Mouse (Mus musculus): Measurements from ENCODE around the gene Arf5. TPM values are rescaled to one million over a fixed set of nuclear protein-coding genes. Genes with fewer than 3 reads are reported as not detected.

Gene Arf5
- polyA plus RNA-seq, 1 experiment, result 598 TPM

- H3K27me3 ChIP-seq (ENCODE audit: control insufficient read depth), result no peaks in the 10 kb centered on the region
- peaks cover 7% of the 10 kb centered on the region for H3K36me3 ChIP-seq (ENCODE audit: control insufficient read depth)
- H3K9me3 ChIP-seq (ENCODE audit: control insufficient read depth, low read length), result no peaks in the 10 kb centered on the region
- peaks cover 2% of the 10 kb centered on the region; the same call in 1 of the 2 replicates for H3K4me1 ChIP-seq (ENCODE audit: control insufficient read depth)
- TF ChIP-seq TAL1 (IDR thresholded peaks at IDR 0.05; ENCODE audit: low read length) (no peak), GATA1 (IDR thresholded peaks at IDR 0.05; ENCODE audit: low read length) (no peak)
- no peak overlapping the region for H3K4me3 ChIP-seq (replicated peaks)
These were observed 13.3 kb upstream of the Arf5 start for GRCm38 (mm10) chr6:28410053-28410452.

- no peaks in the 10 kb centered on the region for H3K27me3 ChIP-seq (ENCODE audit: control insufficient read depth)
- H3K9me3 ChIP-seq (ENCODE audit: control insufficient read depth, low read length), result no peaks in the 10 kb centered on the region
- H3K4me3 ChIP-seq (replicated peaks), result no peak overlapping the region
- TF ChIP-seq TAL1 (IDR thresholded peaks at IDR 0.05; ENCODE audit: low read length) (no peak), GATA1 (IDR thresholded peaks at IDR 0.05; ENCODE audit: low read length) (no peak)
- peaks cover 18% of the 10 kb centered on the region for H3K36me3 ChIP-seq (ENCODE audit: control insufficient read depth)
- H3K4me1 ChIP-seq (ENCODE audit: control insufficient read depth), result peaks cover 2% of the 10 kb centered on the region; the same call in 1 of the 2 replicates
These were observed 12.1 kb upstream of the Arf5 start for GRCm38 (mm10) chr6:28411236-28411635.

- TF ChIP-seq GATA1 (IDR thresholded peaks at IDR 0.05; ENCODE audit: low read length) (no peak), TAL1 (IDR thresholded peaks at IDR 0.05; ENCODE audit: low read length) (no peak)
- no peaks in the 10 kb centered on the region for H3K27me3 ChIP-seq (ENCODE audit: control insufficient read depth)
- H3K4me3 ChIP-seq (replicated peaks), result no peak overlapping the region
- H3K36me3 ChIP-seq (ENCODE audit: control insufficient read depth), result peaks cover 59% of the 10 kb centered on the region
- no peaks in the 10 kb centered on the region for H3K9me3 ChIP-seq (ENCODE audit: control insufficient read depth, low read length)
- peaks cover 33% of the 10 kb centered on the region for H3K4me1 ChIP-seq (ENCODE audit: control insufficient read depth)
These were observed 6.4 kb upstream of the Arf5 start for GRCm38 (mm10) chr6:28416981-28417380.

GRCm38 (mm10) chr6:28418449-28418848 lies 4.9 kb upstream of the Arf5 start:
- Histone ChIP-seq H3K36me3 (ENCODE audit: control insufficient read depth) (peaks cover 62% of the 10 kb centered on the region), H3K4me3 (replicated peaks) (no peak overlapping the region), H3K4me1 (ENCODE audit: control insufficient read depth) (peaks cover 46% of the 10 kb centered on the region), H3K27me3 (ENCODE audit: control insufficient read depth) (no peaks in the 10 kb centered on the region), H3K9me3 (ENCODE audit: control insufficient read depth, low read length) (no peaks in the 10 kb centered on the region)
- TF ChIP-seq TAL1 (IDR thresholded peaks at IDR 0.05; ENCODE audit: low read length) (no peak), GATA1 (IDR thresholded peaks at IDR 0.05; ENCODE audit: low read length) (no peak)

GRCm38 (mm10) chr6:28419673-28420072 lies 3.7 kb upstream of the Arf5 start:
- Histone ChIP-seq H3K27me3 (ENCODE audit: control insufficient read depth) (no peaks in the 10 kb centered on the region), H3K36me3 (ENCODE audit: control insufficient read depth) (peaks cover 64% of the 10 kb centered on the region), H3K4me3 (replicated peaks) (peak overlapping the region; percentile 81), H3K9me3 (ENCODE audit: control insufficient read depth, low read length) (no peaks in the 10 kb centered on the region), H3K4me1 (ENCODE audit: control insufficient read depth) (peaks cover 47% of the 10 kb centered on the region)
- TF ChIP-seq TAL1 (IDR thresholded peaks at IDR 0.05; ENCODE audit: low read length) (no peak), GATA1 (IDR thresholded peaks at IDR 0.05; ENCODE audit: low read length) (no peak)

GRCm38 (mm10) chr6:28420361-28420760 lies 3.0 kb upstream of the Arf5 start:
- Histone ChIP-seq H3K36me3 (ENCODE audit: control insufficient read depth) (peaks cover 65% of the 10 kb centered on the region), H3K9me3 (ENCODE audit: control insufficient read depth, low read length) (no peaks in the 10 kb centered on the region), H3K4me1 (ENCODE audit: control insufficient read depth) (peaks cover 54% of the 10 kb centered on the region), H3K27me3 (ENCODE audit: control insufficient read depth) (no peaks in the 10 kb centered on the region), H3K4me3 (replicated peaks) (peak overlapping the region; percentile 81)
- TF ChIP-seq TAL1 (IDR thresholded peaks at IDR 0.05; ENCODE audit: low read length) (no peak), GATA1 (IDR thresholded peaks at IDR 0.05; ENCODE audit: low read length) (no peak)

- TF ChIP-seq TAL1 (IDR thresholded peaks at IDR 0.05; ENCODE audit: low read length), result no peak
- no peak for TF ChIP-seq GATA1 (IDR thresholded peaks at IDR 0.05; ENCODE audit: low read length)
- H3K27me3 ChIP-seq (ENCODE audit: control insufficient read depth), result no peaks in the 10 kb centered on the region
- H3K4me3 ChIP-seq (replicated peaks), result peak overlapping the region; percentile 81
- peaks cover 59% of the 10 kb centered on the region for H3K4me1 ChIP-seq (ENCODE audit: control insufficient read depth)
- no peaks in the 10 kb centered on the region for H3K9me3 ChIP-seq (ENCODE audit: control insufficient read depth, low read length)
- peaks cover 65% of the 10 kb centered on the region for H3K36me3 ChIP-seq (ENCODE audit: control insufficient read depth)
These were observed 2.5 kb upstream of the Arf5 start for GRCm38 (mm10) chr6:28420865-28421264.

- TF ChIP-seq TAL1 (IDR thresholded peaks at IDR 0.05; ENCODE audit: low read length), result no peak
- TF ChIP-seq GATA1 (IDR thresholded peaks at IDR 0.05; ENCODE audit: low read length), result peak; percentile 65
- H3K4me3 ChIP-seq (replicated peaks), result peak overlapping the region; percentile 81
- H3K36me3 ChIP-seq (ENCODE audit: control insufficient read depth), result peaks cover 67% of the 10 kb centered on the region
- H3K4me1 ChIP-seq (ENCODE audit: control insufficient read depth), result peaks cover 65% of the 10 kb centered on the region
- H3K9me3 ChIP-seq (ENCODE audit: control insufficient read depth, low read length), result no peaks in the 10 kb centered on the region
- no peaks in the 10 kb centered on the region for H3K27me3 ChIP-seq (ENCODE audit: control insufficient read depth)
These were observed 1.8 kb upstream of the Arf5 start for GRCm38 (mm10) chr6:28421469-28422000.

- TF ChIP-seq TAL1 (IDR thresholded peaks at IDR 0.05; ENCODE audit: low read length) (no peak), GATA1 (IDR thresholded peaks at IDR 0.05; ENCODE audit: low read length) (no peak)
- peaks cover 69% of the 10 kb centered on the region for H3K36me3 ChIP-seq (ENCODE audit: control insufficient read depth)
- H3K9me3 ChIP-seq (ENCODE audit: control insufficient read depth, low read length), result no peaks in the 10 kb centered on the region
- peak overlapping the region; percentile 79 for H3K4me3 ChIP-seq (replicated peaks)
- peaks cover 72% of the 10 kb centered on the region for H3K4me1 ChIP-seq (ENCODE audit: control insufficient read depth)
- no peaks in the 10 kb centered on the region for H3K27me3 ChIP-seq (ENCODE audit: control insufficient read depth)
These were observed 589 bp upstream of the Arf5 start for GRCm38 (mm10) chr6:28422651-28423290.
